In genomic region chr5:113120741-113121590, GRCm38 (mm10) we compare ENCODE assay signal across 14 mouse cellular contexts. TPM values are rescaled to one million over a fixed set of nuclear protein-coding genes. Genes with fewer than 3 reads are reported as not detected.
DNase-seq lines count a peak whose midpoint lies in the region; ATAC-seq and TF ChIP-seq lines count a peak whose summit lies in the region.
"Had no signal": no experiment of that assay in that cellular context is flagged by ENCODE, and none has a peak within 500 bp of the region (broad histone marks: within the 10 kb centered on the region; RNA-seq: fewer than 3 reads in every experiment).

No protein-coding gene starts in this region.

- 13% methylated on average over 15 of the region's 15 CpGs for WGBS in kidney, postnatal 0 days
- 10% methylated on average over 15 of the region's 15 CpGs for whole genome bisulfite sequencing in limb, embryonic 10.5 days

- H3K27me3 ChIP-seq in kidney, postnatal 0 days (ENCODE audit: insufficient read depth, low read length): no peaks in the 10 kb centered on the region
- H3K27me3 ChIP-seq in limb, embryonic 10.5 days (ENCODE audit: low read depth, poor library complexity, severe bottlenecking): peaks cover 18% of the 10 kb centered on the region; the same call in 1 of the 2 replicates
- H3K27me3 ChIP-seq: liver, embryonic 15.5 days had no signal

- H3K4me1 ChIP-seq in kidney, postnatal 0 days (replicated peaks; ENCODE audit: insufficient read depth, low read length): peaks cover 21% of the 10 kb centered on the region
- peaks cover 61% of the 10 kb centered on the region for H3K4me1 ChIP-seq in limb, embryonic 10.5 days

- peak overlapping the region; percentile 78 for H3K27ac ChIP-seq in gastrocnemius, adult 2 months
- peak overlapping the region; percentile 58; the same call in 1 of the 2 replicates for H3K27ac ChIP-seq in kidney, postnatal 0 days
- H3K27ac ChIP-seq in limb, embryonic 10.5 days: peak overlapping the region; percentile 84
- H3K27ac ChIP-seq: liver, embryonic 15.5 days had no signal

- no peak overlapping the region for H3K9ac ChIP-seq in kidney, postnatal 0 days (ENCODE audit: low read depth, low read length)
- H3K9ac ChIP-seq: liver, embryonic 15.5 days had no signal

- ATAC-seq in kidney, postnatal 0 days (replicated peaks; ENCODE audit: low FRiP score, low read depth): no peak
- ATAC-seq: forebrain, embryonic 16.5 days had no signal

- H3K4me3 ChIP-seq in gastrocnemius, adult 2 months: no peak overlapping the region
- no peak overlapping the region for H3K4me3 ChIP-seq in kidney, postnatal 0 days (replicated peaks; ENCODE audit: low read depth, low read length)
- 0 out of 2 replicates have a peak overlapping the region, but pooled peaks have one; percentile 15 for H3K4me3 ChIP-seq in limb, embryonic 10.5 days

- H3K36me3 ChIP-seq in kidney, postnatal 0 days (ENCODE audit: insufficient read depth, low read length): no peaks in the 10 kb centered on the region
- no peaks in the 10 kb centered on the region for H3K36me3 ChIP-seq in limb, embryonic 10.5 days
- H3K36me3 ChIP-seq: liver, embryonic 15.5 days had no signal

- intact Hi-C loops in gastrocnemius, adult 2 months (cut with DNase I): no loop called here

- no peak overlapping the region for H3K4me2 ChIP-seq in kidney, postnatal 0 days (ENCODE audit: low read length)

- DNase-seq in gastrocnemius, adult 2 months: no peak
- DNase-seq in gastrocnemius, postnatal 4 days (ENCODE audit: low spot score in 2 of 2): no peak
- DNase-seq in kidney, postnatal 0 days (ENCODE audit: low spot score): no peak
- DNase-seq in kidney, adult 9 months: no peak
- peak; percentile 33 for DNase-seq in ZHBTc4 (ENCODE audit: low read depth, low spot score)
- DNase-seq in limb, embryonic 10.5 days (ENCODE audit: low spot score): peak; percentile 69
- DNase-seq in right cerebral cortex, postnatal 36 days (ENCODE audit: low spot score in 2 of 2): no peak
- DNase-seq in adipocyte (ENCODE audit: low spot score): no peak
- DNase-seq: cerebellum, postnatal 36 days; thymus, adult 18-20 months had no signal

- TF ChIP-seq CTCF in gastrocnemius, adult 2 months (IDR thresholded peaks at IDR 0.05): no peak
- TF ChIP-seq CTCF in kidney, postnatal 0 days (IDR thresholded peaks at IDR 0.05; ENCODE audit: low read depth): no peak

- no peaks in the 10 kb centered on the region for H3K9me3 ChIP-seq in kidney, postnatal 0 days (replicated peaks; ENCODE audit: low read length)
- H3K9me3 ChIP-seq in limb, embryonic 10.5 days (replicated peaks): no peaks in the 10 kb centered on the region
- H3K9me3 ChIP-seq: liver, embryonic 15.5 days had no signal

RNA-seq across cellular contexts. Expression of gene Crybb3, which starts 39.6 kb away (rescaled TPM):
- 1 to 10 TPM in 1 of 2 experiments, under 1 TPM in 1; 0.79 to 1.0 TPM for total RNA-seq in gastrocnemius, adult 2 months (2021)
- total RNA-seq in gastrocnemius, postnatal 4 days (2021): 1 to 10 TPM; 1.8 to 2.0 TPM
- 0.71 and 1.1 TPM in 2 replicates for polyA plus RNA-seq in kidney, postnatal 0 days (2015; fragmentation: Nextera tagmentation; extraction: Ambion mirVana)
- 0.33 and 0.59 TPM in 2 replicates for polyA plus RNA-seq in limb, embryonic 10.5 days (2016; fragmentation: Nextera tagmentation; extraction: Ambion mirVana)
- polyA plus RNA-seq: C2C12; liver, embryonic 15.5 days had no signal

RNA-seq across cellular contexts. Expression of gene Crybb2, which starts 51.0 kb away (rescaled TPM):
- total RNA-seq in gastrocnemius, adult 2 months (2021): not detected
- not detected for total RNA-seq in gastrocnemius, postnatal 4 days (2021)
- not detected in 2 replicates for polyA plus RNA-seq in kidney, postnatal 0 days (2015; fragmentation: Nextera tagmentation; extraction: Ambion mirVana)
- polyA plus RNA-seq in limb, embryonic 10.5 days (2016; fragmentation: Nextera tagmentation; extraction: Ambion mirVana): not detected in 2 replicates
- total RNA-seq: layer of hippocampus, postnatal 25 days had no signal
- polyA plus RNA-seq: C2C12; forebrain, embryonic 16.5 days; liver, embryonic 15.5 days had no signal

Comparison
In these comparisons a context has a peak if more than half of its experiments do, and no peak if none do; other contexts are left out.
1. DNase-seq: peak in ZHBTc4 (single experiment) and limb, embryonic 10.5 days (single experiment); none in gastrocnemius, adult 2 months (single experiment), gastrocnemius, postnatal 4 days (0 of 2), kidney, postnatal 0 days (single experiment), kidney, adult 9 months (single experiment), right cerebral cortex, postnatal 36 days (0 of 2) and adipocyte (single experiment).
2. Peak in every context shown above with its lines, with median percentiles within 50 percentile points of each other: H3K27ac ChIP-seq.